Mouse (Mus musculus) retina, embryonic 14.5 days (tissue): Measurements from ENCODE around the gene Rab22a.

Source experiments
- DNase-seq: peaks from one replicate; pipeline ENCODE4 v3.0.0-alpha.2; 2015; ENCODE audit warnings: low spot score

Rab22a gene

DNA sequence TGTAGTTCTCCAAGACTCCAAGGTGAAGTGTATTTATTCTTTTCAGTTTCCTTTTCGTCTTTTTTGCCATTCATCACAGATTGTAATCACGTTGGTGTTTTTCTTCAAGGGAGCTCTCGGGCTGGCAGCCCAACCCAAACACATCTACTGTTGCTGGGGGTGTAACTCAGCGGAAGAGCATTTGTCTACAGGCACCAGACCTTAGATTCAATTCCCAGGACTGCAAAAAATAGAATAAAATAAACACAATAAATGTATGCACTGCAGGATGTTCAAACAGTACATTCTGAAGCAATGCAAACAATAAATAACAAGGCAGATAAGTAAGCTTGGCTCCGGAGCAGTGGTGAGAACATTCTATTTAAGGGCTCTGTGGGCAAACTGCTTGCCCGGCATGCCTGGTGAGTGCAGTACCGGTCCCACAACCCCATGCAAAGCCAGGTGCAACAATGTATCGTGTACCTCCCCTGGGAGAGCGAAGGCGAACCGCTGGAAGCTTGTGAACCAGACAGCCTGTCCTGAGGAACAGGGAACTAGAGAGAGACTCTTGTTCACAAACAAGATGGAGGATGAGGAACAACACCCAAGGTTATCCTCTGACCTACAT lies 62.8 kb downstream of the Rab22a start:
- no peak for DNase-seq

DNA sequence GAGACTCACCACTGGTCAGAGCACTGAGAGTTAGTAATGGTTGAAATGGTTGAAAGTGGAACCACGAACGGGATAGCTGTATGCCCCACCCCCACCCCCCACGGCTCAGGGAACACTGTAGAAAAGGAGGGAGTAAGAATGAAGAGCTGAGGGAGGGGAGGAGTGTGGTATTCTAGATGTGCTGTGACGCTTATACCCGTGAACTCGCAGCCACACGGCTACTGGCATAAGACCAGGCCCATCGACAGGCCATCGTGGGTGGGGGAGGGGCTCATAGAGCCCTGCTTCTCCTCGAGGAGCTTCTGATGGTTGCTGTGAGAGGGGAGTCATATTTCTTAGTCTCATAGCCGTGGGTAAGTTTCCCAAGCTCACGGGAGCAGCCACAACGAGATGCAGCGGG lies 64.8 kb downstream of the Rab22a start:
- peak; percentile 62 for DNase-seq

DNA sequence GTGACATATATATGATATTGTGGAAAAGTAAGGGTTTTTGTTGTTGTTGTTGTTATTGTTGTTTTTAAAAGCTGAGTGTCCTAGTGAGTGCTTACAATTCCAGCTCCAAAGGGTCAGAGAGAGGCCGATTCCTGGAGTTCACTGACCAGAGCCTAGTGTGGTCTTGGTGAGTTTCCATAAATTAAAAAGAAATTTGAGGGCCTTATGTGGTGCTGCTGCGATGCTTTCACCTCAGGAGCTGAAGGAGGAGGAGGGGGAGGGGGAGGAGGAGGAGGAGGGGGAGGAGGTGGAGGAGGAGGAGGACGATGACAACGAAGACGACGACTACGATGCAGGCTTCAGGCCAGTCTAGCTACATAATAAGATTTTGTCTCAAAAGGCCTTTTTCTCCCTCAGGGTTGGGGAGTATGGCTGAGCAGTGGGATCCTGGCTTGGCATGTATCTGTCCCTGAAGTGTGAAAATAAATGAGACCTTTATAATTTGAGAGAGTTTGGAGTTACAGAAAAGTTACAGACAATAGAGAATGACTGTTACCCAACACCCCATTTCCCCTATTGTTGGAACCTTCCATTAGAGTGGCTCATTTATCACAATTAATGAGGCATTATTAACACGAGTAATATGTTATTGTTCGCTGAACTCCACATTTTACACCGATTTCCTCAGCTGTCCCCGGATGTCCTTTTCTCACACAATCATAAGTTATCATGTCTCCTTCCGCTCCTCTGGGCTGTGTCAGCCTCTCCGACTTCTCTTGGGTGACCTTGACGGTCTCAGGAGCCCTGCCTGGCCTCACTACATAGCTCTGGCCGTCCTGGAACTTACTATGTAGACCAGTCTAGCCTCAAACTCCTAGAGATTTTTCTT lies 65.6 kb downstream of the Rab22a start:
- peak; percentile 81 for DNase-seq

DNA sequence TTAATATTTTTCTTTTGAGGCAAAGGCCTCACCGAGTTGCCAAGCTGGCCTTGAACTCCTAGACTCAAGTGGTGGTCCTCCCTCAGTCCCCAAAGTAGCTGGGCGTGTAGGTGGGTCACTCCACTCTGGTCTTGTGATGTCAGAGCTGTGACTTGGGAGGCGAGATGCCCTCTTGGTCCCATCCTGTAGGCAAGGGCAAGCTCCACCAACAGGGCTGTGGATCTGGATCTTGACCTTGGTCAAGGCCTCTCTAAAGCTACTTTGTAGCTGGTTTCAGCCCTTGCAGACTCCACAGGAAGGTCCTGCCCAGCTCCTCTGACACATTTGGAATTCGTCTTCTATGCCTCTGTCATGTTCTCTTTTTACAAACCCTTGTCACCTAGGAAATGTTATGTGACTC lies 66.3 kb downstream of the Rab22a start:
- DNase-seq: no peak

DNA sequence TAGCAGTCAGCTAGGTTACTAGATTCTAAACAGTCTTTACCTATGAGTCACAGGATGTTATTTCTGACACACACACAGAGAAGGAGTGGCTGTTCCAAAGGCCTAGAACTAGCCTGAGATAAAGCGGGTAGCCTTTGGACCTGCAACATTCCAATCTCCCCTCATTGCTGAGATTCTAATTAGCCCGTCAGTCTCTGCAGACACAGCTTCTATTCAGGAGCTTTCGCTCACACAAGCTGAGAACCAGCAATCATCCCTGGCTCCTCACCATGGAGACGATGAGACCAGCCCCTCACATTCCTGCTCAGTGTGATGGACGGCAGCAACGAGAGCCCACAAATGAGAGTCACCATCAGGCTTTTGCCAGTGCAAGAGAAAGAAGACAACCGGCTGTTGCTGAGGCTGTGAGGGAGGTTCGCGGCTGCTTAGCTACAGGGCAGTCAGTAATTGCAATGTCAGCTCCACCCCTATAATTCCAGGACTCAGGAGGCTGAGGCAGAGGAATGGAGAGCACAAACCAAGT lies 70.9 kb downstream of the Rab22a start:
- DNase-seq: peak; percentile 72

DNA sequence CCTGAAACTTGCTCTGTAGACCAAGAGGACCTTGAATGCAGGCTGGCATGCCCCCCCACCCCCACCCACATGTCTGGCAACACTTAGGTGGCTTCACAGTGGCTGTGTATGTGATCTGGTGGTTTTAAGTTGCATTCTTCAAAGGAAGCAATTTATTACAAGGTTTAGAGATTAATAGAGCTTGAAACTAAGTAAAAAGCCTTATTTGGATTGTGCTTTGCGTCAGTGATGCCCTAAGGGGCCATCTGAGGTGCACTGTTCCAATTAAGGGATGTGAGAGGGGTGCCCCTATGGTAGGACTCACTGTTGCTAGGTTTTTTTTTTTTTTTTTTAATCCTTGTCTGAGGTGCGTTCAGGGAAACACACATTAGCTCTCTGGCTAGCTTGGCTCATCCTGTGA lies 74.9 kb downstream of the Rab22a start:
- DNase-seq: no peak

DNA sequence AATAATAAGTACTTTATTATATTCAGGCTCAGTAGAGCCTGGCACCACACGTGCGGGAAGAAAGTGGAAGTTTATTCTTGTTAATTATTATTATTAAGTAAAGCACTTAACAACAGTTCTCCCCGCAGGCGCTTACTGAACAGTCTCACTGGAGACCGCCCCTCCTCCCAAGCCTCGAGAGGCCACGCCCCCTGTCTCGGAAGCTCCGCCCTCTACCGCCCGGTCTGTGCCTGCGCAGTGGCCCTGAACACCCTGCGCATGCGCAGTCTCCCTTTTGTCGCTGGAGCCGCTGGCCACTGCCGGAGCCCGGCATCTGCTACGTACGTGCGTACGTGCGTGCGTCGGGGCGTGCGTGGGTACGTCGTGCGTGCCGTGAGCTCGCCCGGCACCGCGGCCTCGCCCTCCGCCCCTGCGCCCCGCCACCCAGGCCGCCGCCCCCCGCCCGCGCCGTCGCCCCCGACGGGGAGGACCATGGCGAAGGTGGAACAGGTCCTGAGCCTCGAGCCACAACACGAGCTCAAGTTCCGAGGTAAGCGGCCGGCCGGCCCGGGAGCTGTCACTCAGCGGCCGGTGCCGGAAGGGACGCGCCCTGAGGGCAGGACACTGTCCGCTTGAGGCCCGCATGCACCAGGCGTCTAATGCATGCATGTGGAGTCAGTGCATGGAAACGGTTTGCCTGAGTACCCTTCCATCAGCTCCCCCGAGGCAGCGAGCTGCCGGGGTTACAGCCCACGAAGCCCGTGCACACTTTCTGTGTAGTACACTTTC lies 77.8 kb downstream of the Rab22a start, which contains the start of gene Vapb:
Gene Vapb, plus strand, starts transcription at position 290 of the 768 bp plus-strand sequence.
- DNase-seq: peak; percentile 100

DNA sequence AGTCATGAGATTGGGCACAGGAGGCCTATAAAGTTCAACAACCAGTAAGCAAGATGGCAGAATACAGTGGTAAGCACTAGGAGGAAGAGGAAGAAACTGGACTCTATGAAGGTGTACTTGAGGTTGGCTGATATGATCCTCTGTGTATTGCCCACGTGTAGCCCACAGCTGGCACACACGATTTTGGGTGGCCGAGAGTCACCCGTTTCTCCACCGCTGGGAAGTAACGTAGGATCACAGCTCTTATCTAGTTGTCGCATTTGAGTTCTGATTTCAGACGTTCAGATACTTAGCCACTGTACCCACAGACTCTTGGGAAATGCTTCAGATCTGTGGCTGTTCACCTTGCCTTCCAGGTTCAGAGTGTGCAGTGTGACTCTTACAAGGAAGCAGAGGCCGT lies 78.7 kb downstream of the Rab22a start:
- no peak for DNase-seq

DNA sequence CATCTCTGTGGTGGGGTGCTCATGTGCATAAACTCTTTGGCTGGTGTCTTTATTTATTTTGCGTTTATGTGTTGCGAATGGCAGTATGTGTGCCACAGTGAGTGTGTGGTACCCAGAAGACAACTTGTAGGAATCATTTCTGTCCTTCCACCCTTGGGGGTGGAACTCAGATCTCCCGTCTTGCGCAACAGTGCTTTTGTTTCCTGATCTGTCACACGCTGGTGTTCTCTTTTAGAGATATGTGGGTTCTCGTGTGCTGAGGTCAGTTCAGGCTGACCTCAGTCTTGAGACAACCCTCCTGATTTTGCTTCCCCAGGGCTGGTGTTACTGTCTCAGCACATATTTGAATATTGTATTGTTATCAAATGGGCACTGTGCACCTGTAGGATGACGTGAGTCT lies 79.5 kb downstream of the Rab22a start:
- DNase-seq: no peak

DNA sequence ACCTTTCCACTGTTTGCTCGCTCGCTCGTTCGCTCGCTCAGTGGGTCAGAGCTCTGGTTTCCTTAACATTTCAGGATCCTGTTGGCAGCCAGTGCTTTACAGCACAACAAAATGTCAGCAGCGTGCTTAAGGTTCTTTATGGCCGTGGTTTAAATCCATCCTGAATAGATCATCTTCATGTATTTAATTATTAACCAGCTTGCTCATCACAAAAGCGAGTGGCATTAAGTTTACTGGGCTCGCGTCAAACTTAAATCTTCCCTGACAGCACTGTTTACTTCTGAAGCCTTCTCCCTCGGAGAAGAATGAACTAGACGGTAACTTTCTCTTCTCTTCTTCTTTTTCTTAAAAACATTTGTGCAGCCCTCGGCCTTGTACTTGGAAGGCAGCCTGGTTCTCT lies 82.5 kb downstream of the Rab22a start:
- no peak for DNase-seq

DNA sequence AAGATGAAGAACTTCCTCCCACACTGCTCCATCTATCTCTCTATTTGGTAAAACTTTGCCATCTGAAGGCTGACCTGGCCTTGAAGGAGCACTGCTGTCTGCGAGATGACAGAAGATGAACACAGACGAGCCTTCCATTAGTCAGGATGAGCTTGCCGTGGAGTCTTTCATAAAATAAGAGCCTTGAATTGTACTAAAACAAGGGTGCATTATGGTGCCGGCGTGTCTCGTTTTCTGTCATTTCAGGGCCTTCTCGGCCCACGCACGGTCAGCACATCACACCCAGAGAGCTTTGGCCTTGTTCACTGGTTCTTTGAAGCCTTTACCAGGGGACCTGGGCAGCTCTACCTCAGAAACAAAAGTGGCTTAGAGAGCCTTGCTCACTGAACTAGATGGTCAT lies 83.2 kb downstream of the Rab22a start:
- no peak for DNase-seq

DNA sequence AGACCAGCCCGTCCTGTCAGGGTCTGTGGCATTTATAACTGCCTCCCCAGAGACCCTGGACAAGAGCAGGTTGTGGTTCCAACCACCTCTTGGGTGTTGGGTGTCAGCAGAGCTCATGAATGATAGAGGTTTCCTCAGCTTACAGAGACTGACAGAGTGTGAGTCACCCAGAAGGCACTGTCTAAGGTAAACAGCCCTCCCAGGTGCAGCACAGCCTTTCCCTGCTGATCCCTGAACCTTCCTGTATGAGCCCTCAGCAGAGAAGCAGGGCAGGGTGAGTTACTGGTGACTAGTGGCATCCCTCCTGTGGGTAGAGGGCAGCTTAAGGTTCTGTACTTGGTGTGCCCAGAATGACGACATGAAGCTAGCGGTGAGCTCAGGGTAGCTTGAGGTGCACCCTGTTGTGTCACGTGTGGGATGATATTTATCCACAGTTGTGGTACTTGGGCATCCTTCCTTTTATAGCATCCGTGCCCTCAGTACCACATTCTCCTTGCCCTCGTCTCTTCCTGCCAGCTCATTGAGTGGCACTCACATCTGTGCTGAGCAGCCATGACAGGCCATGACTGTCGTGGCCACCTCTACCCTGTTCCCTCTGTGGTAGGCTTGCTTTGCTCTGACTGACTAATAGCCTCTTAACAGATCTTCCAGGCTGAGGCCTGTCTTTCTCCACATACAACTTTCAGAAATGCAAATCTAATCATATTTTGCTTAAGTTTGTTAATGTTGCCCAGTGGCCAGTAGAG lies 84.7 kb downstream of the Rab22a start:
- no peak for DNase-seq

DNA sequence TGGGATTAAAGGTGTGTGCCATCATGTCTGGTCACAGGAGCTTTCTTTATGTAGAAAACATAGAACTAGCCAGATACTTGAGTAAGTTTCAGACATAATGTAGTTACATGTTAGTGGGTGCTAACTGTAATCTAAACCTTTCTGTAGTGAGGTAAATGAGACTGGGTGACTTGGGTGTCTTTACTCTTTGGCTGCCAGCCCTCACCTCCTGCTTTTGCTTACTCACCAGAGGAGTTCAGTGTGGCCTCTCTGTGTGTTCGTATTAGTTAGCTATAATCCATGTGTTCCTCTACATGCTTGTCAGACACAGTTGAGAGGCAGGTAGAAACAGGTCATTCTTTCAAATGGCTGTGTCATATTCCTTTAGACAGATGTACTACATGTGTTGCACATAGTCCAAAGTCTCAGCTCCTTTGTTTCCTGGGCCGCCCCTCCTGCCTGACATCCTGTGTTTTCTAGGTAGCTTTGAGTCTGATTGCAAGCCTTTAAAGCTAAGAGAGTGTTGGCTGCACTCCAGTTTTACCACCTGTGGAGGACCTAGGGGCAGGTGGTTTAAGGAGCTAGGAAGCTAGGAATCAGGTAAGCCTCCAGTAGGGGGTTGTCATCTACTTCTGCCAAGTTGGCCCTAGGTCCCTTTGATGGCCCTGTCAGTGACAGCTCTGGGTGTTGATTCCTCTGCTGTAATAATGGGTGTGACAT lies 89.5 kb downstream of the Rab22a start:
- DNase-seq: no peak

DNA sequence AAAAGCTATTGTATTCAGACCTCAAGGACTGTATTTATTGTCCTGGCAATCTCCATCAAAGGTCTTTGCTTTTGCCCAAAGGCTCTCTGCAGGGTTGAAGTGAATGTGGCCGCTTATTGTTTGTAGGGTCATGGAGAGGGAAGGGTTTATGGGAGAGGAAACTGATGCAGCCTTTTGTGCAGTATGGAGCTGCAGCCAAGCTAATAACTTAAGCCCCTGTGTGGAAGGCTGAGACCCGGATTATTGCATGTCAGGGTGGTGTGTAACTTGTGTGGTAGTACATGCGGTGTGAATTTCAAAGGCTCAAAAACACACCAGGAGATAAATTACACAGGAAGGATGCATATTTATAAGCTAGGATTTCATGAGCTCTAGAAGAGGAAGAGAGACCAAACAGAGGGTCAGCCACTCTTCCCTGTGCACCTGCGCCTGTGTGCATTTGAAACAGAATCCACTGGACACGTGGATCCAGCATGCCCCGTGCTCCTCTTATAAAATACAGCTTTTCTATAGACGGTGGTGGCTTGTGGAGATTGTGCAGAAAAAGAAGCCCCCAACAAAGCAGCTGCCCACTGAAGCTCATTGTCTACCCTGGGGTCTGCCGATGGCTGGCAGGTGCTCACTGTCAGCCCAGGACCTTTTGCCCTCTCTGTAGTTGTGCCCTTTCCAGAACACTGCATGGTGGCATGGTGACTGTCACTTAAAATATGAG lies 96.0 kb downstream of the Rab22a start:
- DNase-seq: no peak
